Mouse (Mus musculus) olfactory bulb, adult 2 months (tissue): ENCODE measurements around the gene Sh3yl1.

Experiments used
- CTCF ChIP-seq: fragments of 200-500 bp; IDR thresholded peaks from 2 replicates; pipeline ENCODE4 v1.5.1; 2012; ENCODE audit warnings: low read depth, mild to moderate bottlenecking, low read length, moderate library complexity; ENCODE audit not compliant: insufficient read depth
- POLR2A ChIP-seq: fragments of 200-500 bp; IDR thresholded peaks from 2 replicates; pipeline ENCODE4 v1.6.1; 2012; ENCODE audit warnings: mild to moderate bottlenecking, low read depth, low read length, moderate library complexity; ENCODE audit not compliant: insufficient read depth

DNA sequence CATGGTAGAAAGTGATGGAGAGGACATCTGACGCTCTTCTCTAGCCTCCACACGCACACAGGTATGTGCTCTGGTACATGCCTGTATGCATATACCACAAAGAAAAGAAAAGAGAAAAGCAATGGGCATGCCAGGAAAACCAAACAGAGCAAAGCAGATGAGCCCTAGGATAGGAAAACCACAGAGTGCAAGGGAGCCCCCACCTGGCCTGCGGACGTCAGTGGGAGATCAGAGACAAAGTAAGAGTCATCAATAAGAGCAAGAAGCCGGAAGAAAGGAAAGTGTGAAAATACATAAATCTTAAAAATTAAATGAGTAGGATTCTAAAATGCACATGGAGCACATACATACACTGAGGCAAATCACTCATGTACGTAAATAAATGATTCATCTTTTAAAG lies 32.0 kb upstream of the Sh3yl1 start:
- no peak for TF ChIP-seq POLR2A
- TF ChIP-seq CTCF = no peak
